Mouse (Mus musculus): ENCODE data around the gene Irf6. TPM values are rescaled to one million over a fixed set of nuclear protein-coding genes. Genes with fewer than 3 reads are reported as not detected.

The Irf6 gene
- 51.2 and 56.7 TPM in 2 replicates for polyA plus RNA-seq (2015; fragmentation: Nextera tagmentation; extraction: Ambion mirVana)

DNA sequence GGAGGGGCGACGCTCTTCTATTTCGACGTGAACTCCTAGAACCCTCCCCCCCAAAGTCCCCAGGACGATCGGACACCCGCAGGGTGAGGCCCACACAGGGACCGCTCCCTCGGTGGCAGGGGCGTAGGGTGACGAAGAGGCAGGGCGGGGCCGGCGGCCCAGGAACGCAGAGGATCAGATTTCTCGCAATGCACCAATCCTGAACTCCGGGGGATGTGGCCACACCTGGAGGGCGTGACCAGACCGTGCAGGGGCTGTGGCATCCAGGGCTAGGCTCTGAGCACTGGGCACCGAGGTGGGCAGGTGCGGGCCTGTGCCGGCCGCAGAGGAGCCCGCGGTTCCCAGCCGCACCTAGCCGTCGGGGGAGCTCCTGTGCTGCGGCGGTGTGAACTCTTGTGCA lies at the start of gene Irf6:
Irf6 (plus strand) TSS at position 240 of the 400 bp plus-strand sequence.
- H3K9me3 ChIP-seq (replicated peaks), result no peaks in the 10 kb centered on the region
- peak; percentile 89 for ATAC-seq (ENCODE audit: insufficient number of reproducible peaks, low FRiP score, low TSS enrichment, low read depth)
- peak within 1 kb of the TSS; percentile 63 for H3K27ac ChIP-seq (replicated peaks)
- peaks cover 23% of the 10 kb centered on the region for H3K27me3 ChIP-seq
- H3K9ac ChIP-seq, result peak within 1 kb of the TSS; percentile 28; the same call in 1 of the 2 replicates
- no peaks in the 10 kb centered on the region for H3K36me3 ChIP-seq
- peaks cover 53% of the 10 kb centered on the region for H3K4me1 ChIP-seq
- H3K4me3 ChIP-seq (replicated peaks), result peak within 1 kb of the TSS; percentile 51
- 3% methylated on average over 30 of the region's 30 CpGs for WGBS
- peak within 1 kb of the TSS; percentile 59 for H3K4me2 ChIP-seq (replicated peaks)

DNA sequence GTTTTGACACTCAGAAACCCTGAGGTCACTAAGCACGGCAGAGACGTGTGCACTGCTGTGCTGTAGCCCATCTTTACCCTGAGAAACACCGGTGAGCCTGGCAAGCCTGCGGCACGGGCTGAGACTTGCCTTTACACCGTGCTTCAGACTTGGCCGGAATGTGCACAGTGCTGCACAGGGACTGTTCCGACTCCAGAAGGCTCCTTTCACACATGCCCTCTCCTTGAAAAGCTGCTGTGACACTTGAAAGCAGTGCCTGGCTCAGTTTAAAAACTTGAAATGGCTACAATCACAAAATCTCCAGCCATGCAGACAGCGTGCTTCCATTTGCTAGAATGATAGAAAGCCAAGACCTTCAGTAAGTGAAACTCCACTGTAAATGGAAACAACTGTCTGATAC lies 40.8 kb upstream of the Irf6 start:
- no peak for ATAC-seq (ENCODE audit: insufficient number of reproducible peaks, low FRiP score, low TSS enrichment, low read depth)
- Histone ChIP-seq H3K27ac (replicated peaks) (no peak overlapping the region), H3K36me3 (peaks cover 94% of the 10 kb centered on the region), H3K4me3 (replicated peaks) (no peak overlapping the region), H3K4me2 (replicated peaks) (no peak overlapping the region), H3K4me1 (no peaks in the 10 kb centered on the region), H3K27me3 (no peaks in the 10 kb centered on the region), H3K9ac (no peak overlapping the region), H3K9me3 (replicated peaks) (no peaks in the 10 kb centered on the region)
- 80% methylated on average over 9 of the region's 9 CpGs for WGBS

DNA sequence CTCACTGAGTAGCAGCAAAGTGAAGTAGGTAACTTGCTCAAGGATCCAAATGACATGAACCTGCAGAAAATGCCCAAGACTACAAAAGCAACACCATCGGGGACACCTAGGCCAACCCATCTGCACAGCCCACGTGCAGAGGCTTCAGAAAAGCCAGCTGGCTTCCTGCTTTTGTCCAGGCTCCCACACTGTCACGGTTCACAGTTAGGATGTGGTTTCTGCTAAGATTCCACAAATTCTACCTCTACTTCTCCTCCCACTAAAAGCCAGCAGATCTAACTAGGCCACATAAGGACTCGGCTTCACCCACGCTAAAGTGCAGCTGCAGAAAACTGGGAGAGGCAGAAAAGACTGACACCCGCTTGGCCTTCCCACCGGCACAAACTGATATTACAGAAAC lies 30.1 kb upstream of the Irf6 start:
- Histone ChIP-seq H3K9me3 (replicated peaks) (no peaks in the 10 kb centered on the region), H3K27ac (replicated peaks) (no peak overlapping the region), H3K27me3 (no peaks in the 10 kb centered on the region), H3K36me3 (peaks cover 80% of the 10 kb centered on the region), H3K4me3 (replicated peaks) (no peak overlapping the region), H3K9ac (no peak overlapping the region), H3K4me1 (no peaks in the 10 kb centered on the region), H3K4me2 (replicated peaks) (no peak overlapping the region)
- WGBS, result 86% methylated on average over 7 of the region's 7 CpGs
- ATAC-seq (ENCODE audit: insufficient number of reproducible peaks, low FRiP score, low TSS enrichment, low read depth), result no peak

DNA sequence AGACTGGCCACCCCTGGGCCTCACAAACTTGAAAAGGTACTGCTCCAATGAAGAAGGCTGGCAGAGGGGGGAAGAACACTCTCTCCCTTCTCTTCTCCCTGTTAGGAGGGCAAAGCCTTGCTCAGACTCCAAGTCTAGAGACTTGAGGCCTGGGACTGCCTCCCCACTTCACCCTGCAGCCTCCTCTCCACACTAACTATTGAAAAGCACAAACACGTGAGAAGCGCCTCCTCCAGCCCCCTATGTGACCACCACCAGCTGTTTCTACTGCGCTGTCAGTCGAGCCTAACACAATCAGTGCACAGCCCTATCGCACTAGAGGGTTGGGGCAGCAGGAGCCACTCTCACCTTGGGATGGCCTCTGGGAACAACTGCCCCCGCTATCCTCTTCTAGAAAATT lies 29.6 kb upstream of the Irf6 start:
- ATAC-seq (ENCODE audit: insufficient number of reproducible peaks, low FRiP score, low TSS enrichment, low read depth), result no peak
- H3K27me3 ChIP-seq, result no peaks in the 10 kb centered on the region
- no peak overlapping the region for H3K9ac ChIP-seq
- H3K36me3 ChIP-seq, result peaks cover 79% of the 10 kb centered on the region
- H3K27ac ChIP-seq (replicated peaks), result no peak overlapping the region
- no peak overlapping the region for H3K4me3 ChIP-seq (replicated peaks)
- H3K4me2 ChIP-seq (replicated peaks), result no peak overlapping the region
- WGBS, result 92% methylated on average over 6 of the region's 6 CpGs
- 0 out of 2 replicates have a peak, but pooled peaks cover 3% of the 10 kb centered on the region for H3K4me1 ChIP-seq
- H3K9me3 ChIP-seq (replicated peaks), result no peaks in the 10 kb centered on the region

DNA sequence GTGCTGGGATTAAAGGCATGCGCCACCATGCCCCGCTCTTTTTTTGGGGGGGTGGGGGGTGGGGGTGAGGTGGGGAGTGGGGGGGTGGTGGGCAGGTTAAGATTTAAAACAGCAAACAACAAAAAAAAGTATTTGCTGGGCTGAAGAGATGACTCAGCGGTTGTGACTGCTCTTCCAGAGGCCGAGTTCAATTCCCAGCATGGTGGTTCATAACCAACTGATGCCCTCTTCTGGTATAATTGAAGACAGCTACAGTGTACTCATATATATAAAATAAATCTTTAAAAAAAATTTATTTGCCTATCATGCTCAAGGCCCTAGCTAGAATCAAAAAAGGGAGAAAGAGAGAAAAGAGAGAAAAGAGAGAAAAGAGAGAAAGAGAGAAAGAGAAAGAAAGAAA lies 27.1 kb upstream of the Irf6 start:
- Histone ChIP-seq H3K4me1 (peaks cover 13% of the 10 kb centered on the region), H3K9ac (no peak overlapping the region), H3K9me3 (replicated peaks) (no peaks in the 10 kb centered on the region), H3K4me2 (replicated peaks) (no peak overlapping the region), H3K36me3 (peaks cover 55% of the 10 kb centered on the region), H3K27me3 (no peaks in the 10 kb centered on the region), H3K27ac (replicated peaks) (no peak overlapping the region), H3K4me3 (replicated peaks) (no peak overlapping the region)
- no peak for ATAC-seq (ENCODE audit: insufficient number of reproducible peaks, low FRiP score, low TSS enrichment, low read depth)
- WGBS, result 67% methylated on average over 4 of the region's 4 CpGs

DNA sequence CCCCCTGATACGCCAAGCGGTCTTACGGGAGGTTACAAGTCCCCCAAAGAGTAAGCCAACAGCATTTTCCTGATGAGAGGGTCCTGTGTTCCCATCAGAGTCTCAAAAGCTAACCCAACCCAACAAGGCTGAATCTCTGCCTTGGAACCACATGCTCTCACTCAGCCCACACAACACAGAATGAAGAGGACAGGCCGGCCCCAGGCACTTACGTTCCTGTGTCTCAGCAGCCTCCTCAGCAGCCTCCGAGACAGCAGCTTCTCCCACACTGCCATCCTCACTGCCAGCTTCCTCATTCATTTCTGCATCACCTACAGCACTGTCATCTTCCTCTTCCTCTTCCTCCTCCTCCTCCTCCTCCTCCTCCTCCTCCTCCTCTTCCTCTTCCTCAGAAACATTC lies 24.9 kb upstream of the Irf6 start:
- Histone ChIP-seq H3K27ac (replicated peaks) (no peak overlapping the region), H3K4me3 (replicated peaks) (no peak overlapping the region)
- 88% methylated on average over 6 of the region's 6 CpGs for WGBS

DNA sequence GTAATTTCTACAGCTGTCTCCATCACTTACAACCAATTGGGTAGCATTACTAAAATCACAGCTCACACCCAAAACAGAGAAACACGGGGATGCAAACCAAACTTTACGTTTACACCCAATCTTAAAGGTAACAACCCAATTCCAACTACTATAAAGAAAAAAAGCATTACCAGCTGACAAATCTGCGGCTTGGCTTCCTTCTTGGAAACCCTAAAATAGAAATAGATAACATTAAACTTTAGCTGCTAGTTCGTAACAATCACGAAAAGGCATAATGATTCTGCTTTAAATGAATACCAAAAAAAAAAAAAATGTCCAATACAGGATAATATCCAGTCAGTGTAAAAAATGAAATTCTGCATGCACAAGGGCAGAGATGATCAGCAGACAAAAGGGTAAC lies 23.6 kb upstream of the Irf6 start:
- Histone ChIP-seq H3K4me3 (replicated peaks) (peak overlapping the region; percentile 96), H3K36me3 (peaks cover 22% of the 10 kb centered on the region), H3K4me2 (replicated peaks) (peak overlapping the region; percentile 69), H3K9ac (peak overlapping the region; percentile 90), H3K4me1 (peaks cover 13% of the 10 kb centered on the region), H3K27ac (replicated peaks) (no peak overlapping the region), H3K27me3 (no peaks in the 10 kb centered on the region), H3K9me3 (replicated peaks) (no peaks in the 10 kb centered on the region)
- whole genome bisulfite sequencing, result 22% methylated on average over 5 of the region's 5 CpGs
- ATAC-seq (ENCODE audit: insufficient number of reproducible peaks, low FRiP score, low TSS enrichment, low read depth), result no peak

More for the DNA sequence above, 24.9 kb upstream of the Irf6 start:
- H3K4me1 ChIP-seq, result peaks cover 13% of the 10 kb centered on the region
- H3K9me3 ChIP-seq (replicated peaks), result no peaks in the 10 kb centered on the region
- H3K36me3 ChIP-seq, result peaks cover 33% of the 10 kb centered on the region
- H3K4me2 ChIP-seq (replicated peaks), result no peak overlapping the region
- H3K27me3 ChIP-seq, result no peaks in the 10 kb centered on the region
- no peak for ATAC-seq (ENCODE audit: insufficient number of reproducible peaks, low FRiP score, low TSS enrichment, low read depth)
- H3K9ac ChIP-seq, result no peak overlapping the region

DNA sequence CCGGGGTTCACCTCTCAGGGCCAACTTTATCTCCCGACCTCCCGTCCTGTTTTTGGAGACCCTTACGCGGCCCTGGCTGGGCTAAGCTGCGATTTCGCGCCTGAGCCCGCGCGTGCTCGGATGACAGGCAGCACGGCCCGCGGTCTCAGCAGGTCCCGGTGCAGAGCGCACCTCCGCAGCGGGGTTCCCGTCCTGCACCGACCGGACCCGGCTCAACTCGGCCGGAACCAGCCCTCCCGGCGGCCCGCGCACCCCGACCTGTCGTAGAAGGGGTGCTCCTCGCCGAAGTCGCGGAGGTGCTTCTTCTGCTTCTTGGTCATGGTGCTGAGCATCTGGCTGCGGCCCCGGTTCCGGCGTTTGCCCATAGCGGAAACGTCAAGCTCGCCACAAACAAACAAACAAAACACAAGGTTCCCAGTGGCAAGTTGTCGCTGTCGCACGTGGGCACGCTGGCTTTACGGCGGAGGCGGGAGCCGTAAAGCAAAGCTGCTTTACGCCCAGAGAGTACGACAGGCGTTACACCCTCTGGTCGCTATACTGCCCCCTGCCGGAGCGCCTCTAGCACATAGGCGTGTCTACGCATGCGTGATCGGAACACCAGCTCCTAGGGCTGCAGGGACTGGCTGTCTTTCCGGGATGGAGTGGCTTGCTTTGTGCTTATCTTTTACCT lies 23.0 kb upstream of the Irf6 start, which contains the start of gene Diexf:
Diexf (minus strand) TSS at position 487 of the 670 bp plus-strand sequence.
- Histone ChIP-seq H3K27ac (replicated peaks) (0 out of 2 replicates have a peak within 1 kb of the TSS, but pooled peaks have one; percentile 36), H3K9me3 (replicated peaks) (no peaks in the 10 kb centered on the region), H3K36me3 (peaks cover 19% of the 10 kb centered on the region), H3K9ac (peak within 1 kb of the TSS; percentile 90), H3K27me3 (no peaks in the 10 kb centered on the region), H3K4me2 (replicated peaks) (peak within 1 kb of the TSS; percentile 69), H3K4me3 (replicated peaks) (peak within 1 kb of the TSS; percentile 96), H3K4me1 (peaks cover 13% of the 10 kb centered on the region)
- under 1% methylated on average over 61 of the region's 61 CpGs for WGBS
- peak; percentile 86 for ATAC-seq (ENCODE audit: insufficient number of reproducible peaks, low FRiP score, low TSS enrichment, low read depth)

DNA sequence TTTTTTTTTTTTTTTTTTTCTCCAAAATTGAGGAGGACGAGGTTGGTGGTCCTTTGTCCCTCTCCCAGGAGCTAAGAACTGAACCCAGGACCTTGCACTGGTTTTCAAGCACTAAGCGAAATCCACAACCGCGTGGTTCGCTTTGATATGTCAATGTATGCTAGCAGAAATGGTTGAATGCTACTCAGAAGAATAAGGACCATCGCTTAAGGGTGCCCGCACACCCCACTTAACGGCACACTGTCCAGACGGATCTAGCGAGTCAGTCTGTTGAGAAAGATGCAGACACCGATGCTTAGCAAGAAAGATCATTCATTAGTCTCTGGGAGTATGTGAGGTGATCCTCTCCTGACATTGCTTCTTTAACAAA lies 22.5 kb upstream of the Irf6 start:
- no peaks in the 10 kb centered on the region for H3K27me3 ChIP-seq
- H3K9ac ChIP-seq, result no peak overlapping the region
- H3K4me1 ChIP-seq, result peaks cover 13% of the 10 kb centered on the region
- peaks cover 19% of the 10 kb centered on the region for H3K36me3 ChIP-seq
- H3K9me3 ChIP-seq (replicated peaks), result no peaks in the 10 kb centered on the region
- no peak overlapping the region for H3K27ac ChIP-seq (replicated peaks)
- 27% methylated on average over 11 of the region's 11 CpGs for WGBS
- H3K4me2 ChIP-seq (replicated peaks), result peak overlapping the region; percentile 69
- H3K4me3 ChIP-seq (replicated peaks), result peak overlapping the region; percentile 96
- ATAC-seq (ENCODE audit: insufficient number of reproducible peaks, low FRiP score, low TSS enrichment, low read depth), result no peak

DNA sequence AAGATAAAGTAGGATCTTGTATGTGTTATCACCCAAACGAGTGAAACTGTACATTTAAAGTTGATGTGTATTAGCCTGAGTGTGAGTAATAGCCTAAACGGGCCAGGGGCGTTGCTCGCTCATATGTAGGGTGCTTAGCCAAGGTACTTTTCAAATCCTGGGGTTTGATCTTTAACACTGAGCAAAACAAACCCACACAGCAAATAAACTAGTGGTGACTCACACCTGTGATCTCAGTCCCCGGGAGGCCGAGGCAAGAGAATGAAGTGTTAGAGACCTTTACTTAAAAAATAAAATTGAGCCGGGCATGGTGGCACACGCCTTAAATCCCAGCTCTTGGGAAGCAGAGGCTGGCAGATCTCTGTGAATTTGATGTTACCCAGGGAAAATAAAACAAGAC lies 22.1 kb upstream of the Irf6 start:
- no peaks in the 10 kb centered on the region for H3K9me3 ChIP-seq (replicated peaks)
- H3K27ac ChIP-seq (replicated peaks), result no peak overlapping the region
- H3K36me3 ChIP-seq, result peaks cover 19% of the 10 kb centered on the region
- no peaks in the 10 kb centered on the region for H3K27me3 ChIP-seq
- H3K9ac ChIP-seq, result no peak overlapping the region
- peak overlapping the region; percentile 96; the same call in 1 of the 2 replicates for H3K4me3 ChIP-seq (replicated peaks)
- 76% methylated on average over 8 of the region's 8 CpGs for WGBS
- peaks cover 13% of the 10 kb centered on the region for H3K4me1 ChIP-seq
- peak overlapping the region; percentile 69; the same call in 1 of the 2 replicates for H3K4me2 ChIP-seq (replicated peaks)
- ATAC-seq (ENCODE audit: insufficient number of reproducible peaks, low FRiP score, low TSS enrichment, low read depth), result no peak

DNA sequence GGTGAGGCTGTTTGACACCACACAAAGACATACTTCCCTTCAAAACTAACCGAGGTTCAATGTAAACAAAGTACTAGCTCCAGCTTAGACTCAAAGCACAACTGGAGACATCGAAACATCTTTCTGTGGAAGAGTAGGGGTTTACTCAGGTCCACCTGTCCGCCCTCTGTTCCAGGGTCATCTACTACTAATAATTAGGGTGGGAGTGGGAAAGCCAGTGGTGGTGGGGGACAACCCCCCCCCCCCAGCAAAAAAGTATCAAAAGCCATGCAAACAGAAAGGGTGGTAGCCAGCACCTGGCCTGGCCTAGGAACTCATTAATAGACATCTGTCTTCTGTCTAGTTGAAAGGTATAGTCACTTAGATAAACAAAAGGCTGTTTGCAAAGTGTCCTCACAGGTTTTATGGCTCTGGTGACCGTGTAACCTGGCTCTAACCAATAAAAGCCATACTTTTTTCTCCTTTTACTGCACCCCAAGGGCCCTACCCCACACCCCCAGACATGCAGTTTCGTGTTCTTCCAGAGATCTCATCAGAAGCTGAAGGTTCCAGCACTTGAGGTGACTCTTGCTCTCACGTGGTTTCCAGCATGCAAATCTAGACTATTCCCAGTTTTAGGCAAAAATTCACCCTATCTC lies 21.5 kb upstream of the Irf6 start:
- Histone ChIP-seq H3K27me3 (no peaks in the 10 kb centered on the region), H3K9ac (no peak overlapping the region), H3K27ac (replicated peaks) (no peak overlapping the region), H3K4me2 (replicated peaks) (no peak overlapping the region), H3K4me1 (peaks cover 13% of the 10 kb centered on the region), H3K4me3 (replicated peaks) (no peak overlapping the region), H3K9me3 (replicated peaks) (no peaks in the 10 kb centered on the region), H3K36me3 (peaks cover 18% of the 10 kb centered on the region)
- WGBS, result 84% methylated on average over 6 of the region's 6 CpGs
- no peak for ATAC-seq (ENCODE audit: insufficient number of reproducible peaks, low FRiP score, low TSS enrichment, low read depth)

Measured in embryonic facial prominence, embryonic 15.5 days (tissue).